Mouse (Mus musculus) kidney, adult 2 months (tissue): ENCODE data around the gene Etl4.

Experiments
- CTCF ChIP-seq: fragments of 200-500 bp; conservative IDR thresholded peaks from 2 replicates; pipeline ENCODE4 v1.5.1; 2011; ENCODE audit warnings: low read depth, mild to moderate bottlenecking, control low read depth, low read length, moderate library complexity, mixed read lengths; ENCODE audit not compliant: insufficient read depth, insufficient read length
- POLR2A ChIP-seq: fragments of 200-500 bp; IDR thresholded peaks from one replicate; pipeline ENCODE4 v1.6.1; 2011; ENCODE audit warnings: low read depth, low read length, control low read depth

GRCm38 (mm10) chr2:20339016-20339734 lies 429.6 kb downstream of the Etl4 start:
- TF ChIP-seq CTCF, result no peak
- no peak for TF ChIP-seq POLR2A
